Mouse (Mus musculus): ENCODE results near the gene Glo1. TPM values are rescaled to one million over a fixed set of nuclear protein-coding genes. Genes with fewer than 3 reads are reported as not detected.
"Not testable (repeated sequence)": the region's sequence is repeated elsewhere in the genome, so short reads cannot be mapped to it uniquely, and the experiment has no call there.

Glo1 gene
- polyA plus RNA-seq, 1 experiment from 2014 or later = 157 TPM

DNA sequence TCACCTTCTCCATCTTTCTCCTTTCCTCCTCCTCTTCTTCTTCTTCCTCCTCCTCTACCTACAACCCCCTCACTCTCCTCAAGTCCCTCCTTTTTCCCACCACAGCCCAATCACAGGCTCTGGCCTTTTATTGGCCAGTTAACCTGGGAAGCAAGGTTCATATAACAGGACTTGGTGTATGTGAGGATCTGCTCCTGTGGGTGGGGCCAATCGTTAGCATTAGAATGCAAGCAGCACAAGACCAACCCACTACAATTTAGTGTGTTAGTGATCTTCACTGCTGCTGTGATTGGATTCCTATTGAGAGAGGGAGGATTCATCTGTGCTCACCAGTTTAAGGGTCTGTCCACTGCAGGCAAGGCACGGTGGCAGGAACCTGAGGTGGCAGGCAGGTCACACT is 12.3 kb upstream of the Glo1 start:
- H3K9me3 ChIP-seq = no peaks in the 10 kb centered on the region
- H3K9ac ChIP-seq = no peak overlapping the region
- no peaks in the 10 kb centered on the region; the same call in 1 of the 2 replicates for H3K4me1 ChIP-seq (replicated peaks)
- no peak overlapping the region for H3K4me3 ChIP-seq
- WGBS = 37% methylated on average over 2 of the region's 2 CpGs
- no peaks in the 10 kb centered on the region for H3K36me3 ChIP-seq
- no peak overlapping the region for H3K4me2 ChIP-seq
- H3K27ac ChIP-seq (replicated peaks) = no peak overlapping the region
- no peaks in the 10 kb centered on the region for H3K27me3 ChIP-seq
- ATAC-seq (ENCODE audit: low read depth) = no peak

DNA sequence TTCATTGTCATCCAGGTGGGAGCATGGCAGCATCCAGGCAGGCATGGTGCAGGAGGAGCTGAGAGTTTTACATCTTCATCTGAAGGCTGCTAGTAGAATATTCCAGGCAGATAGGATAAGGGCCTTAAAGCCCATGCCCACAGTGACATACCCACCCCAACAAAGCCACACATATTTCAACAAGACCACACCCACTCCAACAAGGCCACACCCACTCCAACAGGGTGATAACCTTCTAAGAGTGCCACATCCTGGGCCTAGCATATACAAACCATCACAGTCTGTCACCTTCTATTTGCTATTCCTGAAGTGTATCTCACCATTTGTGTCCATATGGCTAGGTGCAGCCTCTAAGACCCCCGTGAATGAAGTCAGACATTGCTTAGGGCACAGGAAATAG is 11.0 kb upstream of the Glo1 start:
- Histone ChIP-seq H3K36me3 (no peaks in the 10 kb centered on the region), H3K9ac (no peak overlapping the region), H3K27ac (replicated peaks) (no peak overlapping the region), H3K4me3 (no peak overlapping the region), H3K27me3 (no peaks in the 10 kb centered on the region), H3K9me3 (no peaks in the 10 kb centered on the region), H3K4me1 (replicated peaks) (no peaks in the 10 kb centered on the region; the same call in 1 of the 2 replicates), H3K4me2 (no peak overlapping the region)
- ATAC-seq (ENCODE audit: low read depth) = no peak
- WGBS = 61% methylated on average over 1 of the region's 1 CpGs

DNA sequence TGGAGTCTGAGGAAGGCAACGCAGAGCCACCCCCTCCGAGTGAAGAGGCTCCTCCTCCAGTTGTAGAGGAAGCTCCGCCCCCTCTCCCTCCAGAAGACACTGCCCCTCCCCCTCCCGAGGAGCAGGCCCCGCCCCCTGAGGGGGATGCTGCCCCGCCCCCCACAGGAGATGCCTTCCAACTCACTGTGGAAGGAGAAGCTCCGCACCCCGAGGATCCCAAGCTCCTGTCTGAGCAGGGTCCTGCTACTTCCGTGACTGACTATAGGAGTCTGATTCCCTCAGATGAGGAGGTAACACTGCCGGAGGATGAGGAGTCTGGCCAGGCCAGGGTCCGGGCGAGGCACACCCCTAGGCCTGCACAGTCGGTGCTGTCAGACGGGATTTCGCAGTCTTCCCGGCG is 8.7 kb upstream of the Glo1 start:
- Histone ChIP-seq H3K9me3 (no peaks in the 10 kb centered on the region), H3K27me3 (no peaks in the 10 kb centered on the region), H3K4me1 (replicated peaks) (no peaks in the 10 kb centered on the region; the same call in 1 of the 2 replicates), H3K36me3 (no peaks in the 10 kb centered on the region), H3K4me3 (no peak overlapping the region), H3K4me2 (peak overlapping the region; percentile 31), H3K9ac (no peak overlapping the region), H3K27ac (replicated peaks) (no peak overlapping the region)
- no peak for ATAC-seq (ENCODE audit: low read depth)
- 26% methylated on average over 17 of the region's 17 CpGs for WGBS

DNA sequence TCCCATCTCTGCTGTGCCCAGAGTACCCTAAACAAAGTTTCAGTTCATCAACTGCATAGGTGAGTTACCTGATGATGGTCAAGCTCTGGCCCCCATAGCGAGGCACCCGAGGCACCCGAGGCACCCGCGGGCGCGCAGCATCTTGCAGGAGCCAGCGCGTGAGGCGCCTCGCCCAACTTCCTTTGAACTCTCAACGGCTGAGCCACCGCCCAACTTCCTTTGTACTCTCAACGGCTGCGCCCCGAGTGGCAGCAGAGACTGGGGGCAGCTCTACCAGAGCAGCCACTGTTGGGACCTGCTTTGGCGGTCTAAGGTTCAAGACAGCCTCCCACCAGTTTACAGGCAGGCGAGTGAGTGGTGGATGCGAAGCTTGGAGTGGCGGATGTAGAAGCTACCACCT is 2.5 kb downstream of the Glo1 start, which contains the start of gene Dnah8:
Dnah8 (plus strand) TSS at position 223 of the 400 bp plus-strand sequence.
- no CpG with 5 or more reads among the region's 20 CpGs for whole genome bisulfite sequencing
- H3K27ac ChIP-seq (replicated peaks); H3K4me2 ChIP-seq; ATAC-seq (ENCODE audit: low read depth); H3K4me1 ChIP-seq (replicated peaks); H3K9me3 ChIP-seq; H3K9ac ChIP-seq; H3K27me3 ChIP-seq; H3K36me3 ChIP-seq; H3K4me3 ChIP-seq: not testable (repeated sequence)

DNA sequence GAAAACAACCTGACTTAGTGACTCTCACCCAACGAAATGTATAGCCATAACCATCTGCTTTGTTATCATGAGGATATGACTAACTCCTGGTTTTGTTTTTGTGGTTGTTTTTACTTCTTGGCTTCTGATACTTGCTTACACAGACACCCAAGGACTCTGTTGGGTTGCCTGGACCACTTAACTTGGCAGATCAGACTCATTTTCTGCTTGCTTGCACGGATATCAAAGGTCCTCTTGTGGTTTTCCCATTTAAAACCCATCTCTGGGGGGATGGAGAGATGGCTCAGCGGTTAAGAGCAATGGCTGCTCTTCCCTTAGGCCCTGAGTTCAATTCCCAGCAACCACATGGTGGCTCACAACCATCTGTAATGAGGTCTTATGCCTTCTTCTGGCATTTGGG is 3.5 kb downstream of the Glo1 start:
- H3K9me3 ChIP-seq = no peaks in the 10 kb centered on the region
- H3K4me3 ChIP-seq = no peak overlapping the region
- no peaks in the 10 kb centered on the region for H3K36me3 ChIP-seq
- WGBS = 81% methylated on average over 3 of the region's 3 CpGs
- H3K4me2 ChIP-seq = no peak overlapping the region
- no peak overlapping the region for H3K9ac ChIP-seq
- H3K27ac ChIP-seq (replicated peaks) = no peak overlapping the region
- no peaks in the 10 kb centered on the region for H3K27me3 ChIP-seq
- ATAC-seq (ENCODE audit: low read depth) = no peak
- H3K4me1 ChIP-seq (replicated peaks) = no peaks in the 10 kb centered on the region

DNA sequence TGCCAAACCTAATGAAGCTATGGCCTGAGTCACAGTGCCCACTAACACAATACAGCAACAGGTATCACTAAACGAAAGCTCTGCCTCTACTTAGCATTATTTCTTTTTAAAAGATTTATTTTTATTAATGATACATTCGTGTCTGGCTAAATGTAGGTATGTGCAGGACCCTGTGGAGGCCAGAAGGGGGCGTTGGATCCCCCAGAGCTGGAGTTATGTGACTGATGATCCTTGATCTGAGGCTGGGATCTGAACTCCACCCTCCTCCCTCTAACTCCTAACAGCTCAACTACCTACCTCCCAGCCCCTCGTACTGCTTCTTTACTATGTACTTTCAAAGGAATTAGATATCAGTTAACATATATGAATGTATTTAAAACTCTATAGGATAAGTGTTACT is 5.2 kb downstream of the Glo1 start:
- Histone ChIP-seq H3K9ac (no peak overlapping the region), H3K36me3 (no peaks in the 10 kb centered on the region), H3K9me3 (no peaks in the 10 kb centered on the region), H3K4me2 (no peak overlapping the region), H3K4me1 (replicated peaks) (no peaks in the 10 kb centered on the region), H3K27ac (replicated peaks) (no peak overlapping the region), H3K4me3 (no peak overlapping the region), H3K27me3 (no peaks in the 10 kb centered on the region)
- no peak for ATAC-seq (ENCODE audit: low read depth)
- 74% methylated on average over 4 of the region's 4 CpGs for WGBS

DNA sequence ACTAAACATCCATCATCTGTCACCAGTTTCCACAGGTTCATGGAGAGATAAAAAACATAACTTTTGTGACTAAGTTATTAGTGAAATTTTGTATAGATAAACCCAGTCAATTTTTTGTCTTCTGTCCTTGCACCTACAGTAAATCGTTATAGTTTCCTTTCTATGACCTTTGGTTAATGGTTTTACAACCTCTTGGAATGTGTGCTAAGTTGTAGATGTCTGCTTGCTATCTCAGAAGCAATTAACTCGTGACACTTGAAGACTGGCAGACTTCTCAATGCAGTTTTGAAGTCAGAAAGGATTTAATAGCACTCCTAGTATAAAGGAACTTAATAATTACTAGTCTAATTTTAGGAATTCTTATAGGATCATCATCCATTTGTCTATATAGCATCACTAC is 6.1 kb downstream of the Glo1 start:
- H3K27ac ChIP-seq (replicated peaks) = no peak overlapping the region
- WGBS = 65% methylated on average over 2 of the region's 2 CpGs
- H3K4me1 ChIP-seq (replicated peaks) = no peaks in the 10 kb centered on the region
- no peaks in the 10 kb centered on the region for H3K9me3 ChIP-seq
- no peak overlapping the region for H3K4me3 ChIP-seq
- no peak for ATAC-seq (ENCODE audit: low read depth)
- H3K27me3 ChIP-seq = no peaks in the 10 kb centered on the region
- H3K4me2 ChIP-seq = no peak overlapping the region
- H3K36me3 ChIP-seq = no peaks in the 10 kb centered on the region
- H3K9ac ChIP-seq = no peak overlapping the region

DNA sequence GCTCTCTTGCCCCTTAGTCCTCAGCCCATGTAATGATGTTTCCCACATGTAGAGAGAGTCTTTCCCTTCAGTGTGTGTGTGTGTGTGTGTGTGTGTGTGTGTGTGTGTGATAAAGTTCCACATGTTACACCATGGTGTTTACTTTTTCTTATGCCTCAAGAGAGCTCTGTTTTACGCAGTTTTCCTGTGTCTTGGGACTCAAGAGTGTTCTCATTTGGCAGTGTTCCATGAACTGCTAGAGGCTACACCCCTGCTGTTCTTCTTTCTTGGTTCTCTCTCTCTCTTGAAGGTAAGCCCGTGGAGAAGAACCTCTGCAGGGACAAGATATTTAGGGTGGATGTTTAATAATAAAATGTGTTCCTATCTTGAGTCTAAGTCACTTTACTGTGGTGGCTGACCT is 7.5 kb downstream of the Glo1 start:
- no peak overlapping the region for H3K27ac ChIP-seq (replicated peaks)
- ATAC-seq (ENCODE audit: low read depth) = no peak
- H3K4me3 ChIP-seq = no peak overlapping the region
- H3K9me3 ChIP-seq = no peaks in the 10 kb centered on the region
- H3K4me2 ChIP-seq = no peak overlapping the region
- no peaks in the 10 kb centered on the region for H3K4me1 ChIP-seq (replicated peaks)
- H3K9ac ChIP-seq = no peak overlapping the region
- H3K27me3 ChIP-seq = no peaks in the 10 kb centered on the region
- 46% methylated on average over 2 of the region's 2 CpGs for WGBS
- H3K36me3 ChIP-seq = no peaks in the 10 kb centered on the region

DNA sequence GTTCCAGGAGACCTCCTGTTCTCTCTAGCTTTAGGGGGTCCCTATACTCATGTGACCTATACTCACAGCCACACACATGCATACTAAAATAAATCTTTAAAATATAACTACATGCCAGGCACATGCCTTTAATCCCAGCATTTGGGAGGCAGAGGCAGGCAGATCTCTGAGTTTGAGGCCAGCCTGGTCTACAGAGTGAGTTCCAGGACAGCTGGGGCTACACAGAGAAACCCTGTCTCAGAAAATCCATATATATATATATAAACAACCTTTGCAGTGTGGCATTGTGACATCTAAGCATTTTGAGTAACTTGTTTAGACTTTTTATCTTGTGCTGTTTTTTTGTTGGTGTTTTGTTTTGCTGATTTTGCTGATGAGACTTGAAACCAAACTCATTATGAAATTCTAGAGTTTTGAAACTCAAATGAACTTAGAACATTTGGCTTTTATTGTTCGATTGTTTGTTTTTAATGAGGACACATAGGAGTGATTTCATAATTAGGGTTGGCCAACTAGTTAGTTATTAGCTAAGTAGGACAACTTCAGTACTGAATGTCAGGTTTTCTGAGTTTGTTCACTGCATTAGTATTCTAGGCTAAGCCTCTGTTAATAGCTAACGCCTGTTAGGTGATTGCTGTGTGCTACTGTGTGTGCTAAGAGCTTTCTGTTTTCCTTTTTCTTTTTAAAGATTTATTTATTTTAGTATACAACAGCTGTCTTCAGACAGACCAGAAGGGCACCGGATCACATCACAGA is 8.4 kb downstream of the Glo1 start:
- Histone ChIP-seq H3K4me3 (no peak overlapping the region), H3K27me3 (no peaks in the 10 kb centered on the region), H3K9ac (no peak overlapping the region), H3K9me3 (no peaks in the 10 kb centered on the region), H3K4me2 (no peak overlapping the region), H3K27ac (replicated peaks) (no peak overlapping the region), H3K4me1 (replicated peaks) (no peaks in the 10 kb centered on the region), H3K36me3 (no peaks in the 10 kb centered on the region)
- WGBS = 78% methylated on average over 3 of the region's 3 CpGs
- no peak for ATAC-seq (ENCODE audit: low read depth)

DNA sequence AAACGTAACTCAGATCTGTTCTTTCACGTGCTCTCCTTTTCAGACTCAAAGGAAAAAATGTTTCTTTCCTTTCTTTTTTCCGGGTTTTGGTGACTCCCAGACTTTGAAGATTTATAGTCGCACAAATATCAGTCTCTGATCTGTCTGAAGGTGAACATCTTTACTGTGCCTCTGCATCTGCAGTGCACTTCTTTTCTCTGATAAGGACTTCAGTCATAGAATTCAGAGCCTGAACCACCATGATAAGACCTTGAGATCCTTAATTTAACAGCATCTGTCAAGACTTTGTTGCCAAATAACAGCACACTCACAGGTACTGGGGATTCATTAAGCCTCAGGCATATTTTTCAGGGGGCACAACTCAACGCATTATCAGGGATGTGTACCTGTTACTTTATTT is 10.5 kb downstream of the Glo1 start:
- Histone ChIP-seq H3K27me3 (no peaks in the 10 kb centered on the region), H3K9me3 (no peaks in the 10 kb centered on the region), H3K36me3 (no peaks in the 10 kb centered on the region), H3K4me3 (no peak overlapping the region), H3K27ac (replicated peaks) (no peak overlapping the region), H3K4me1 (replicated peaks) (peaks cover 9% of the 10 kb centered on the region), H3K9ac (no peak overlapping the region), H3K4me2 (no peak overlapping the region)
- WGBS = 87% methylated on average over 5 of the region's 5 CpGs
- ATAC-seq (ENCODE audit: low read depth) = no peak

DNA sequence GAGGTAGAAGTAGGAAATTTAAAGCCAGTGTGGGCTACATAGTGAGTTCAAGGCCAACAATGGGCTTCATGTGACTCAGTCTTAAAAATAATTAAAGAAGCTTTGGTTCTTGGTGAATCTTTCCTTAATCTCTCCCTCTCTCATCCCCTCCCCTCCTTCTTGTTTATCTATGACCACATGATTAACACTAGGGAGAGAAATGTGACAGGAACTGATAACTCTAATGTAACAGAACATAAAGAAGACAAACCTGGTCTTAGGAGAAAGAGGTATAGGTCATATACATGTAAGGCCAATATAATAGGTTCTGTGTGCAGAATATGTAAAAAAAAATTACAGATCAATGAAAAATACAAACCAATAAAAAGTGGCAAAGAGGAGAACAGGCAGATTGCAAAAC is 13.3 kb downstream of the Glo1 start:
- no peaks in the 10 kb centered on the region for H3K36me3 ChIP-seq
- no peak overlapping the region for H3K4me3 ChIP-seq
- ATAC-seq (ENCODE audit: low read depth) = no peak
- peaks cover 18% of the 10 kb centered on the region for H3K4me1 ChIP-seq (replicated peaks)
- no peaks in the 10 kb centered on the region for H3K27me3 ChIP-seq
- H3K27ac ChIP-seq (replicated peaks) = no peak overlapping the region
- H3K4me2 ChIP-seq = no peak overlapping the region
- no peaks in the 10 kb centered on the region for H3K9me3 ChIP-seq
- no peak overlapping the region for H3K9ac ChIP-seq

DNA sequence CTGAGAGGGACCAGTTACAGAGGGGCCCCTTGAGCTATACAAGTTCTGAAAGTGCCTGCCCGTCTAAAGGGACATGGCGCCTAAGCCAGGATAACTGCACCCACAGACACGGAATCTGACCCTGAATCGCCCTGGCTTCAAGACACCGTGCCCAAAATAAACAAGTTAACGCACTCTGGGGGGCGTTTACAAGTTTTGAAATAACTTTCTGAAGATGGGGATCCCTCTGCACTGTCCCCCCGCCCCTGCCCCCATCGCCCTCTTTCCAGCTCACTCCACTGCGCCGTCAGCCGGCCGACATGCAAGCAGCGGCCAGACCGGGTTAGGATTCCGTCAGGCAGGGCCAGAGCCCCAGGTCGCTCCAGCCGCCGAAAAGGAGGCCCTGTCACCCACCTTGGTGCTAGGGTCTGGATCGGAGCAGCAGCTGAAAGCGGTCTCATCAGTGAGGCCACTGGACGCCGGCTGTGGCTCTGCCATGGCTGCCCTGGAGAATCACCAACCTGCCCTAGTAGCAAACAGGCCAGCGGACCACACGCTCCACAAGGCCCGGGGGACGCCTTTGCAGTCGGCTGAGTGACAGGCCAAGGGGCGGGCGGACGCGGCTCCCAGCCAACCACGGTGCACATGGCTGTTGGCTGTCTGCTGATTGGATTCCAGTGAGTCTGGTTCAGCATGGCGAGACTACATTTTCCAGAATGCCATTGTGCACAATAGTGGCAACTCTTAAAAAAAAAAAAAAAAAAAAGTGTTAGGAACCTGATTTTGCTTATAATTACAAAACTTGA is 14.4 kb downstream of the Glo1 start:
- WGBS = under 1% methylated on average over 34 of the region's 34 CpGs
- H3K4me3 ChIP-seq = peak overlapping the region; percentile 73
- H3K4me1 ChIP-seq (replicated peaks) = peaks cover 28% of the 10 kb centered on the region
- no peaks in the 10 kb centered on the region for H3K27me3 ChIP-seq
- ATAC-seq (ENCODE audit: low read depth) = peak; percentile 99
- peak overlapping the region; percentile 82 for H3K9ac ChIP-seq
- peak overlapping the region; percentile 81 for H3K27ac ChIP-seq (replicated peaks)
- H3K4me2 ChIP-seq = peak overlapping the region; percentile 71
- H3K36me3 ChIP-seq = no peaks in the 10 kb centered on the region
- H3K9me3 ChIP-seq = no peaks in the 10 kb centered on the region

Data from neural tube, embryonic 13.5 days (tissue).